Mouse (Mus musculus): ENCODE data around the gene Ccl5.

The Ccl5 gene

DNA sequence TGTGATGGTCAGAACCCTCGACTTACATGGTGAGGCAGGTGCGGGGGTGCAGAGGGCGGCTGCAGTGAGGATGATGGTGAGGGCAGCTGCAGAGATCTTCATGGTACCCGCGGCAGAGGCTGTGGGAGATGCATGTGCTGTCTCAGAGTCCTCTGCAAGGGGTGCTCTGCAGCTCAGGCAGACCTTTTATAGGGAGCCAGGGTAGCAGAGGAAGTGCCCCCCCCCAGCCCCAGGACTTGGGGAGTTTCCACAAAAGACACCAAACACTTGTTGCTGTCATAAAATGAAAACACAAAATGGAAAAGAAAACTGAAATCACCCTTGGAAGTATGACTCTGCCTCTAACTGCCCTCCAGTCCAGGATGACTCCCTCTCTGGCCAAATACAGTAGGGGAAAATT is at the start of gene Ccl5:
Gene Ccl5, minus strand, starts transcription at position 159 of the 400 bp plus-strand sequence.
- in situ Hi-C loops (cut with MboI): no loop called here

DNA sequence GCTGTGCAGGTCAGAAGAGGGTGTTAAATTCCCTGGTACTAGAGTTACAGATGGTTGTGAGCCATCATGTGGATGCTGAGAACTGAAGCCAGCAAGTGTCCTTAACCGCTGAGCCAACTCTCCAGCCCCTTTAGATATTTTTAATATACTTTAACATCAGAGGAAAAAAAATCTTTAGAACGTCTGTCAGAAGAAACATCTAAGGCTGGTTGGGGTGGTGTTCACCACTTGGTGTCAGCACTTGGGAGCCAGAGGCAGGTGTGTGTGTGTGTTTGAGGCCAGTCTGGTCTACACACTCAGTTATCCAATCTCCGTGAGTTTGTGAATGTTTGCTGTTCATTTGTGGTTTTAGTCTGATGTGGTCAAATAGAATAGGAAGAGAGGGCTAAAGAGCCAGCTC is 48.7 kb upstream of the Ccl5 start:
- in situ Hi-C loops (cut with MboI): no loop called here

DNA sequence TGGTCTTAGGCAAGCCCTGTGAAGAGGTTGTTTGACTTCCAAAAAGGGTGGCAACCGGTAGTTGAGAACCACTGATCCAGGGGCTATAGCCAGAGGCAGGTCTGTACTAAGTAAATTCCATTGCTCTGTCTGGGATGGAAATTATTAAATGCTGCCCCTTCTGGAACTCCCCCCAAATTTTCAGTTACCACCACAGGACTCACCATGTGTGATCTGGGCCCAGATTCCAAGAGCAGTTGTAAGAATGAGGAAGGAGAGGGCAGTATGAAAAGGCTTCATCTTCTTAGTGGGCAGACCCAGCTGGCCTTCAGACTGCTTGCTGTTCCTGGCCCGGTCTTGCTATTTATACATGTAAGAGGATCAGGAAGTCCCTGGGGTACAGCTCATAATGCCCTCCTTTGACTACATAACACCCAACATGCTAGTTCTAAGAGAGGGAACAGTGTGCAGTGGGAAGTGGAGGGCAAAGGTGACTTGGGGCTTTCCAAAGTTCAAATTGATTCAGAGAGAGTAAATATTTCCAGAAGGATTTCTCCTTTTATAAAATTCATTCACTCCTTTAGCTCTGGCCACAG is 48.0 kb upstream of the Ccl5 start, which contains the start of gene Ccl9:
Gene Ccl9, minus strand, starts transcription at position 451 of the 575 bp plus-strand sequence.
- in situ Hi-C loops (cut with MboI): no loop called here

DNA sequence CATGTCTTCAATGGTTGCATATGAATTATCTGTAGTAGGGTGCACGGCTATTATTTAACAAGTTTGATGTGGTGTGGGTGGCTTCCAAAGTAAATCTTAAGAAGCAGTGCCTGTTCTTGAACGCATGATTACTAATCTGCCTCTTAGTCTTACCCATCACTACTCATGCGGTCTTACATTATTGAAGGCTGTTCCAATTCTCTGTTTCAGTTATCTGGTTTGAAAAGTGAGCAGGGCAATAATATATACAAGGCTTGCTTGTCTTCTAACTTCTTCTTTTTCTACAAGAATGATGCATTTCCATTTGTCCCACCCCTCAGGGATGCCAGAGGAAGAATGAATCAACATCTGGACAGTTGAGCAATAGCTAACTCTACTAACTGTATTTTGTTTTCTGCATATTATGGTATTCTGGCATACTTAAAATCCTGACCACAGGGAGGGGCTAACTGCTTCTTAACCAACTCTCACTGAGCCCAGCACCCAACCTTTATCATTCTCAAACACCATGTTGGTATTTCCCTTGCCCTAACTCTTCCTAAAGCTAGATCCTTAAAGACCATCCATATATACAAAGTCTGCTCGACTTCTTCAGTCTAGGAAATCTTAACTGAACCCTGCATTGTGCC is 46.7 kb upstream of the Ccl5 start:
- in situ Hi-C loops (cut with MboI): no loop called here

DNA sequence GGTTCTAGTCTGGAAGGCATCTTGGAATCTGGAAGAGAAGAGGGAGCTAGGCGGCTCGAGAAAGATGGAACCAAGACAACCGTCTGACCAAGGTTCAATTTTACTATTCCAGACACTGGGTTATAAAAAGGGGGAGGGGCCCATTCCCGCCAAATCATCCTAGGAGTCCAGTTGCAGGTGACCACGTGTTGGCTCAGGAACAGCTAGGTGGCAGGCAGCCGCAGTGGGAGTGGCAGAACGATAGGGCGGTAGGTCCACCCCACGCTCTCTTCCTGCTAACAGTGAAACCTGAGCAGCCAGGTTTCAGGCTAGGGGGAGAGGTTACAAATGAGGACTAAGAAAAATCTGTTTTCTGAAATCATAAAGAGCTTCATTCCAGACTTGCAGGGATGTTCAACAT is 42.5 kb upstream of the Ccl5 start:
- in situ Hi-C loops (cut with MboI): loop anchor here (25.0 kb wide), 1 partner anchor 364 kb away; the partner anchor contains the start of gene Ddx52

DNA sequence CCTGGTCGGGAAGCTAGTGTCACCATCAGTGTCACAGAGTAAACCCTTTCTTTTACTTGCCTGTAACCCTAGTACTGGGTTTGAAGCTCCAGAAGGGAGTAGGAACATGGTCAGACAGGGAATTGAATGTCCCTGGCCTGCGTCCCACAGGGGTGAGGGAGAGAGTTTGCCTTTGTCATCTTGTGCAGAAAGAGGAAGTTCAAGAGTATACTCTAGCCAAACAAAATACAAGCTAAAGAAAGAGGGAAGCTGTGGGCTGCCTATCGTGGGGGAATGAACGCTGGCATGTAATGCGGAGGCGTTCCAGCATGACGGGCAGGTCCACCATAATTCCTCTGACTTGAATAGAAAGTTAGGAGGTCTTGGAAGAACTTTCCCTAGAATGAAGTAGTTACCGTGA is 41.9 kb upstream of the Ccl5 start:
- in situ Hi-C loops (cut with MboI): loop anchor here (25.0 kb wide), 1 partner anchor 365 kb away; the partner anchor contains the start of gene Ddx52

DNA sequence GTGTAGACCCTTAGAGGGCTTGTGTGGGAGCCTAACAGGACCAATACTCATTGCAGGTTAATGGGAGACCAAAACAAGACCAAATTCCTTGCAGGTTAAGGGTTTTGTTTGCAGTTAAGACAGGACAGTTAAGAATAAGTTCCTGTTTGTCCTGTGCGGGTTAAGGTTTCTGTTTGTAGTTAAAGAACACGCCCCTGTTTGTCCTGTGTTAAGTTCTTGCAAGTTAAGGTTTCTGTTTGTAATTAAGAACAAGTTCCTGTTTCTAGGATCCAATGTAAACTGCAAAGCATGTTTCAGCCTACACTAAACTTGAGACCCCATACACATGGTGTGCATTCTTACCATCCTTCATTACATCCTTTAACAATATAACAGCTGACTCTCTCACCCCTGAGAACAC is 39.9 kb upstream of the Ccl5 start:
- in situ Hi-C loops (cut with MboI): loop anchor here (25.0 kb wide), 1 partner anchor 367 kb away; the partner anchor contains the start of gene Ddx52

DNA sequence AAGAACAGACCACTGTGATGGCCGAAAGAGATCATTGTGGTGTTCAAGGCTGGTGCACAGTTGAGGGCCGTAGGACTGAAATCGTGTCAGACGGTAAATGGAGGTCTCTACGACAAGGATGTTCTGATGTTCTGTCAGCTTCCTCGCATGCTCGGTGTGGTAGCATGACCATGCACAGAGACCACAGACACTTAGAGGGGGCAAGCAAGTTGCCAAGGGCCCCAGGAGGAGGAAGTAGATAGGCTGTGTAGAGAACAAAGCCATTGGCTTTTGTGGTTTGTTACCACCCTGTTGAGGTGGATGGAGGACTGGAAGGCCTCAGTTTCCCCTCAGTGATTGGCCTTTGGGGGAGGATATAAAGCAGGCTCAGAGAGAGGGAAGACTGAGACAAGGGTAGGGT is 38.9 kb upstream of the Ccl5 start:
- in situ Hi-C loops (cut with MboI): loop anchor here (25.0 kb wide), 1 partner anchor 368 kb away; the partner anchor contains the start of gene Ddx52

DNA sequence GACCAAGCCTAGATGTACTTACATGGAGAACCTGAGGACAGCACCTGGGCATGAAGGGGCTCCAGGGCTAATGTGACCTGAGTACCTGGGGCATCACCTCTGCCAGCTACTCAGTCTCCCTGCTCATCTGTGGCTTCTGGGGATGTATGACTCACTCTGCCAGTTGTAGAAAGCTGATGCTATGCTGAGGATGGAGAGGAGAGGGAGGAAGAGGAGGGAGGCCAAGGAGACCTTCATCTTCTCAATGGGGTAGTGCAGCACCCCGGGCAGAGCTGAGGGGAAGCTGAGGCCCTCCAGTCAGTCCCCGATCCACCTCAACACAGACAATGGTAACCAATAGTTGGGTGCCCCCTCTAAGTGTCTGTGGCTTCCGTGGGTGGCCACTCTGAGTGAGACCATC is 38.5 kb upstream of the Ccl5 start:
- in situ Hi-C loops (cut with MboI): loop anchor here (25.0 kb wide), 1 partner anchor 369 kb away; the partner anchor contains the start of gene Ddx52

DNA sequence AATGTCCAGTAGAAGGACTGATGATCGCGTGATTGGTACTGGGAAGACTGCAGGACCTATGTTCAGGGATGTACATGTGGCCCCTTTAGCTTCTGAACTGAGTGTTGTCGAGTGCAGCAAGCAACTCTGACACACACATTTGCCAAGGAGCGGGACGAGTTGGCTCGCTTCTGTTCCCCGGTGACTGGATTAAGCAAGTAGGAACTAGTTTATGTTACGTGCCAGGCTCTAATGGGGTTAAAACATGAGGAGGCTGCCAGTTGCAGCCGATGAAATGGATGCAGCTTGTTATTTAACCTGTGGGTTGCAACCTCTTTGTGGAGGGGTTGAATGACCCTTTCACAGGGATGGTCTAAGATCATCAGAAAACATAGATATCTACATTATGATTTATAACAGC is 37.7 kb upstream of the Ccl5 start:
- in situ Hi-C loops (cut with MboI): loop anchor here (25.0 kb wide), 1 partner anchor 369 kb away; the partner anchor contains the start of gene Ddx52

DNA sequence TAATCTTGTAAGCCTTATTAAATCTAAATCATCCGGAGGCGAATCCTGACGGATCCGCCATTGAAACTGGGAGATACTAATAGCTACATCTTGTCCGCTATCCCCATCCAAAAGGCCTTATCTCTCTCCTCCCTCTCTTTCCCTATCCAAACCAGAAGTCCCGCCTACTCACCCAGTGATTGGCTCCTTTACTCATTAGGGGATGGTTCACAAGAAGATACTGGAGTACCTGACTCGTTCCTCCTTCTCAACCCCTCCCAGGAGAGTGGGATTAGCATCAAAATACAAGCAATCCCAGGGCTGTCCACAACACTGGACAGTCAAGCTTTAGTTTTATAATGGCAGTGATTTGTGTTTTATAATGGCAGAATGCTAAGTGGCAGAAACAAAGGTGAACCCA is 37.0 kb upstream of the Ccl5 start:
- in situ Hi-C loops (cut with MboI): loop anchor here (25.0 kb wide), 1 partner anchor 370 kb away; the partner anchor contains the start of gene Ddx52

DNA sequence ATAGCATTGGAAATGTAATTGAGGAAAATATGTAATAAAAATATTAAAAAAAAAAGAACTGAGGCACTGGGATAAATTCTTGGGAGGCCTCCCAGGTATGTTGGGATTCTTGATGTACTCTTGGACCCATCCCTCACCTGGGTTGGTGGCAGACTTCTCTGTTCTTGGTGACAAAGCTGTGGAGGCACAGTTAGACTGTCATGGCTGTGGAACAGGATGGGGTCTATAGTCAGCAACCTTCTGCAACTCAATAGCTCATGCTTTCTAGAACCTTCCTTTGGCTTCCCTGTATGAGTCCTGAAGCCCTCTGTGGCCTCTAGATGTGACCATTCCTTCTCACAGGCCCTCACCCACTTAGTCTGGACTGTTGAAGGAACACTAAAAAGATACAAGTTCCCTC is 36.3 kb upstream of the Ccl5 start:
- in situ Hi-C loops (cut with MboI): loop anchor here (25.0 kb wide), 1 partner anchor 371 kb away; the partner anchor contains the start of gene Ddx52

DNA sequence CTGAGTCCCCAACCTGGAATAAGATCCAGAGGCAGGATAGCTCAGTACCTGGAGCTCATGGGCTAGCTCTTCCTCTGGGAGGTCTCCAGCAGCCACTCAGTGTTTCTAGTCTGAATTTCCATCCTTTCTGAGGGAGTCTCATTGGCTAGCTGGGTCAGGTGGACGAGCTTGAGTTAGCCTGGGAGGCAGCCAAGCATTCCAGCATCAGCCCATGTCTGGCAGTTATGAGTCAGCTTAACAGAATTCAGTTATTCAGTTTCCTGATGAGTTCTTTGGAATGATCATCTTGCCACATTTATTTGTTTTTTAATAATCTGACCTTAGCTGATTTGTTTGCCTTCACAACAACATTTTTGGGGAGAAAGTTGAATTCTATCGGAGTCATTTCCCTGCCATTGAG is 33.4 kb upstream of the Ccl5 start:
- in situ Hi-C loops (cut with MboI): loop anchor here (5.0 to 25.0 kb wide), 3 partner anchors 69 to 374 kb away; partner anchors contain the start of gene Ddx52

DNA sequence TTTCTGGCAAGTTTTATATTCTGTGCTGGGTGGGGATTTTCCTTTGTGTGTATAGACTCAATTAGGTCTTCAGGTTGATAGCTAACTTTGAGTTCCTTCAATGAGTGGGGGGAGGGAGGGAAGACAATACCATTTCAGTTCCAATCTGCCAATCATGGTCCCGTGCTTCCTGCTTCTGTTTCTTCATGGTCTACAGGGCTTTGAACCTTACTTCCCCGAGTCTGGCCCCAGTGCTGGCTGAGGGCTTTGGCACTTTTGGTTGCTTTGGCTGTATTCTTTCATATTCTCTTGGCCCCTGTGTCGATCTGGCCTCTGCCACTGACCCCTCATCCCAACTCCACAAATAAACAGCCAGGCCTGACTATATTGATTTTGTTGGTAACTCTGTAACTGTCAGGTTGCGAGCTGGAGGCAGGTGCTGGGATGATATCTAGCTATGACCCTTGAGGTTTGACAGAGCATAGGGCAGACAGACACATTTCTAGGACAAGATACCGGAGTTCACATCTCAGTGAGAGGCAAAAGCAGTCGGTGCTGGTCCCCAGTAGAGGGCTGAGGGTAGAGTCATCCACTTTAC is 32.1 kb upstream of the Ccl5 start:
- in situ Hi-C loops (cut with MboI): loop anchor here (5.0 to 25.0 kb wide), 3 partner anchors 70 to 375 kb away; partner anchors contain the start of gene Ddx52

DNA sequence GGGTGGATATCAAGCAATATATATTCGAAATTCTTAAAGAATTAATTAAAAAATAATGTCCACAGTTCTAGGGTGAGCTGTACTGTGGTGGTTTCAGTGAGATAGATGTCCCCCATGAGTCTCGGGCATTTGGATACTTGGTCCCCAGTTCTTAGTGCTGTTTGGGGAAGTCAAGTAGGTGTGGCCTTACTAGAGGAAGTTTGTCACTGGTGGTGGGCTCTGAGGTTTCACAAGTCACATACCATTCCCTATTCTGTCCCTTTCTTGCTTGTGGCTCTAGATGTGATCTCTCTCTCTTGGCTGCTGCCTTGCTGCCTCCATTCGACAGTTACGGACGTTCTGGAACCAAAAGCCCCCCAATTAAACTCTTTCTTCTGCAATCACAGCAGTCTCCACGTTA is 30.1 kb upstream of the Ccl5 start:
- in situ Hi-C loops (cut with MboI): loop anchor here (5.0 to 25.0 kb wide), 3 partner anchors 72 to 377 kb away; partner anchors contain the start of gene Ddx52

DNA sequence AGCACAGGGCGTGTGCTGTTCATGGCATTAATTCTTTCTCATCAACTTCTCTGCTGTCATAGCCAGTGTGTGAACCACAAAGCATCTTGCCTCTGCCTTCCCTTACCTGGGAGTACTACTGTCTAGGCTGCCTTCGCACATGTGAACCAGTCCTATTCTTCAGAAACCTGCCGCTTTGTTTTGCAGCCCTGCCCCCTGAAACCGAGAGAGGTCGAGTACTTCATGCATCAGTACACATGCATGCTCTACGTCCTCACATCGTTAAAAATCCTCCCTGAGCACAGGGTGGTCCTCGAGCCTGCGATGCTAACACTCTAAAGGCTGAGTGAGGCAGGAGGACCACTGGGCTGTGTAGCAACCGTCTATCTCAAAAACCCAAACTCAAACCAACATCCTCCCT is 26.8 kb upstream of the Ccl5 start:
- in situ Hi-C loops (cut with MboI): loop anchor here (25.0 kb wide), 1 partner anchor 380 kb away; the partner anchor contains the start of gene Ddx52

DNA sequence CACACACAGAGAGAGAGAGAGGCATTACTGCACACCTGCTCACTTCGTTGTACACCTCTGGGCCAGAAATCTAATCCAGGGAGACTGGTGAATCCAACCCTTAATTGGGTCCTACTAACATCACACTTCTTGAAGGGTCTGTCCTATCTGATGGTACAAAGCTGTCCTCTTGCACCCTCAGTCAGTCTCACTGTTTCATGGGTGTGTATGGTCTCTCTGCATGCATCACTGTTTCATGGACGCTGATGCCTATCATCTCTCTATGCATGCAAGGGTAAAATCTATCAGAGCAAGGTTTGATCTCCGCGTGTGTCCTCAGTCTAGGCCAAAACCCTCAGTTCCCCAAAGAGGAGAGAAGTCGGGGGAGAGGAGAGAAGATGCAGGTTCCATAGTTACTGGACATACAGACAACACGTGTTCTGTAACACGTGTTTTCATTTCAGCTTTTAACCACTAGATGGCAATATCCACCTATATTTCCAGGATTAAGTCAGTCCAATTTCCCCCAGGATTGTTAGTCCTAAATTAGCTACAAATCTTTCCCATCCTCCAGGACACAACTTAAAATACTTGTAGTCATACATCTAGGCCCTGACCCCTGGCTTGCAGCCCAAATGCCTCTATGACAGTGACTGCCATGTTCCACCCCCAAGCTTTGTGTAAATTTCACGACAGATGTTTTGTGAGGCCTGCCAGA is 25.9 kb upstream of the Ccl5 start:
- in situ Hi-C loops (cut with MboI): loop anchor here (25.0 kb wide), 1 partner anchor 381 kb away; the partner anchor contains the start of gene Ddx52

DNA sequence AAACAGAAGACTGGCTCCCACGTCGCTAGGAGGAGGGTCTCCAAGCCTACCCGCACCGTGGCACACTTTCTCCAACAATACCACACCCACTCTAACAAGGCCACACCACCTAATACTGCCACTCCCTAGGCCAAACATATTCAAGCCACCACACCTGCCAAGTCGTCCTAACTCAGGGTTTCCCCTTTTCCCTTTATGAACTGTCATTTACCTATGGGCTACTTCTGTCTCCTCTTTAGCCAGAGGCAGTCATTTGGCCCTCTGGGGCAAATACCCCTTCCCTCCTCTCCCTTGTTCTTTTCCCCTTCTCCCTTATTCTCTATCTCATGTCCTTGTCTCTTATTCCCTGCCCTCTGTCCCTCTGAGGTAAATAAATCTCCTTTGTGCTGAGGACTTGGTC is 21.4 kb upstream of the Ccl5 start:
- in situ Hi-C loops (cut with MboI): loop anchor here (25.0 kb wide), 1 partner anchor 386 kb away; the partner anchor contains the start of gene Ddx52

DNA sequence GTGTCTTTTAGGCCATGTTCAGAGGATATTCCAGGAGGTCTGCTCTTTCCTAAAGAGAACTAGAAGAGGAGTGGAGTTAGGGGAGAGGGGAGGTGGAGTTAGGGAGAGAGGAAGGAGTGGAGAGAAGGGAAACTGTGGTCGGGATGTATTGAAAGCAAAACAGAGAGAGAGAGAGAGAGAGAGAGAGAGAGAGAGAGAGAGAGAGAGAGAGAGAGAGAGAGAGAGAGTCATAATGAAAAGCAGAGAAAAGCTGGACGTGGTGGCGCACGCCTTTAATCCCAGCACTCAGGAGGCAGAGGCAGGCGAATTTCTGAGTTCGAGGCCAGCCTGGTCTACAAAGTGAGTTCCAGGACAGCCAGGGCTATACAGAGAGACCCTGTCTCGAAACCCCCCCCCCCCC is 20.7 kb upstream of the Ccl5 start:
- in situ Hi-C loops (cut with MboI): loop anchor here (25.0 kb wide), 1 partner anchor 386 kb away; the partner anchor contains the start of gene Ddx52

DNA sequence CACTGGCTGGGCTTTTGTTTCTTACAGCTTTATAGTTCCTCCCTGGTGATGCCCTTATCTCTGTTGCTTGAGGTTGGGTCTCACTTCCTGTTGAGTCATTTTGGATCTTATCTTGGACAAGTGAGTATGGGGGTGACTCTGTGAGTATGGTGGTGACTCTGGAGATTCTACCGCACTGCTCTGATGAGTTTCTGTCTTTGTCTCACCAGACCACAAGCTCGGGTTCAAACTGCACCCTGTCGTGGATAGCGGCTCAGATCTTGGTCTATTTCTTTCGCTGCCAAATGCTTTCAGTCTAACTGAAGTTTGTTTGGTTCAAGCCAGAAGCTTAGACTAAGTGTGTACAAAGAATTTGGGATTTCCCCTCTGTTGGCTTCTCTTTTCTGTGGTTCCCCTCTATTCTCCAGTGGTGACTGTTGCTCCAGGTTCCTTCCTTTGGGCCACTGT is 19.9 kb upstream of the Ccl5 start:
- in situ Hi-C loops (cut with MboI): loop anchor here (25.0 kb wide), 1 partner anchor 387 kb away; the partner anchor contains the start of gene Ddx52

DNA sequence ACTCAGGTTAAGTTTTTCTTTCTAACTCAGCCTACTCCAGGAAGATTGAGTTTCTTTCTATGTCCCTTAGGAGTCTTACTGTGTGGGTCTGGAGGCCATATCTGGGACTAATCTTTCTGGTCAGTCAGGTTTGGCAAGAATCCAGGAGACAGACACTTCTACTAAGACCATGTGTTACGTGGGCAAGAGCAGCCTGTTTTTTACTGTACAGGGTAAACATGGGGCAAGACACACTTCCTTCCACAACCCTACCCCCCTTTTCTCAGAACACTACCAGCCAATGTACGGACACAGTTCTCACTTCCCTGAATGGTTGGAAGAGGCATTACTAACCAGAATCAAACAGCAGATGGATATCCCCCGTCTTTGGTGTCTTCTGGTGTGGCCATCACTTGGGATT is 13.9 kb upstream of the Ccl5 start:
- in situ Hi-C loops (cut with MboI): no loop called here
